Mouse (Mus musculus): Measurements from ENCODE around the gene Gmpr2. TPM values are rescaled to one million over a fixed set of nuclear protein-coding genes. Genes with fewer than 3 reads are reported as not detected.

Gene Gmpr2
- total RNA-seq, 2 experiments from 2014 or later, result 1.9 to 2.6 TPM

- no peak for DNase-seq
- intact Hi-C loops (cut with DNase I), result no loop called here
Measured at GRCm38 (mm10) chr14:55672741-55673060, 960 bp downstream of the Gmpr2 start.

GRCm38 (mm10) chr14:55677615-55678014 lies 5.9 kb downstream of the Gmpr2 start:
- DNase-seq, result no peak
- intact Hi-C loops (cut with DNase I), result no loop called here

- intact Hi-C loops (cut with DNase I), result loop anchor here (2.0 to 5.0 kb wide), 2 partner anchors 63 to 221 kb away; partner anchors contain the start of genes Dhrs1, Nop9 and Sdr39u1
- peak; percentile 83 to 88 for DNase-seq
Measured at GRCm38 (mm10) chr14:55681160-55682117, 9.7 kb downstream of the Gmpr2 start, which contains the start of gene Tinf2. Gene Tinf2, minus strand, starts transcription at chr14:55681820.

GRCm38 (mm10) chr14:55682118-55682493 lies 10.4 kb downstream of the Gmpr2 start:
- intact Hi-C loops (cut with DNase I), result loop anchor here (5.0 kb wide), 1 partner anchor 220 kb away; the partner anchor contains the start of gene Sdr39u1
- no peak for DNase-seq

- no peak for DNase-seq
- intact Hi-C loops (cut with DNase I), result no loop called here
Measured at GRCm38 (mm10) chr14:55689433-55689832, 17.7 kb downstream of the Gmpr2 start.

GRCm38 (mm10) chr14:55697226-55697625 lies 25.5 kb downstream of the Gmpr2 start:
- no peak for DNase-seq
- intact Hi-C loops (cut with DNase I), result no loop called here

GRCm38 (mm10) chr14:55701131-55701530 lies 29.4 kb downstream of the Gmpr2 start:
- intact Hi-C loops (cut with DNase I), result no loop called here
- DNase-seq, result no peak

- intact Hi-C loops (cut with DNase I), result no loop called here
Measured at GRCm38 (mm10) chr14:55702761-55703160, 31.0 kb downstream of the Gmpr2 start.

GRCm38 (mm10) chr14:55706051-55706600 lies 34.4 kb downstream of the Gmpr2 start:
- intact Hi-C loops (cut with DNase I), result no loop called here
- DNase-seq, result no peak

More at GRCm38 (mm10) chr14:55702761-55703160, 31.0 kb downstream of the Gmpr2 start:
- no peak for DNase-seq

- no peak for DNase-seq
- intact Hi-C loops (cut with DNase I), result no loop called here
Measured at GRCm38 (mm10) chr14:55707397-55707796, 35.7 kb downstream of the Gmpr2 start.

- no peak for DNase-seq
- intact Hi-C loops (cut with DNase I), result no loop called here
Measured at GRCm38 (mm10) chr14:55709509-55709908, 37.8 kb downstream of the Gmpr2 start.

- no peak for DNase-seq
- intact Hi-C loops (cut with DNase I), result no loop called here
Measured at GRCm38 (mm10) chr14:55711786-55712185, 40.0 kb downstream of the Gmpr2 start.

- intact Hi-C loops (cut with DNase I), result no loop called here
- no peak for DNase-seq
Measured at GRCm38 (mm10) chr14:55713007-55713728, 41.4 kb downstream of the Gmpr2 start.

GRCm38 (mm10) chr14:55713729-55714122 lies 42.0 kb downstream of the Gmpr2 start, which contains the start of gene Tgm1:
Gene Tgm1, minus strand, starts transcription at chr14:55713926.
- no peak for DNase-seq
- intact Hi-C loops (cut with DNase I), result no loop called here

GRCm38 (mm10) chr14:55714893-55715292 lies 43.2 kb downstream of the Gmpr2 start:
- no peak for DNase-seq
- intact Hi-C loops (cut with DNase I), result no loop called here

GRCm38 (mm10) chr14:55716271-55716670 lies 44.5 kb downstream of the Gmpr2 start:
- intact Hi-C loops (cut with DNase I), result no loop called here
- DNase-seq, result no peak

GRCm38 (mm10) chr14:55716884-55717283 lies 45.1 kb downstream of the Gmpr2 start:
- intact Hi-C loops (cut with DNase I), result no loop called here
- DNase-seq, result no peak

GRCm38 (mm10) chr14:55719737-55720136 lies 48.0 kb downstream of the Gmpr2 start:
- intact Hi-C loops (cut with DNase I), result no loop called here
- no peak for DNase-seq

- no peak for DNase-seq
- intact Hi-C loops (cut with DNase I), result no loop called here
Measured at GRCm38 (mm10) chr14:55720666-55721065, 48.9 kb downstream of the Gmpr2 start.

GRCm38 (mm10) chr14:55721076-55721475 lies 49.3 kb downstream of the Gmpr2 start:
- intact Hi-C loops (cut with DNase I), result no loop called here
- DNase-seq, result no peak

All from gastrocnemius, postnatal 36 days (tissue).